Mouse (Mus musculus) liver, adult 2 months (tissue): ENCODE measurements around the gene Ccdc73. TPM values are rescaled to one million over a fixed set of nuclear protein-coding genes. Genes with fewer than 3 reads are reported as not detected.
"Not testable (repeated sequence)": the region's sequence is repeated elsewhere in the genome, so short reads cannot be mapped to it uniquely, and the experiment has no call there.

ENCODE experiments used
- DNase-seq: peaks from one replicate; pipeline ENCODE4 v3.0.0-alpha.2; 2011; ENCODE audit warnings: low read depth, low spot score; ENCODE audit errors: extremely low read depth
- H3K27ac ChIP-seq: fragments of 200-500 bp; replicated peaks from 2 replicates; pipeline ENCODE4 v1.5.1; 2012; ENCODE audit warnings: low read depth, mild to moderate bottlenecking, control low read depth, inconsistent platforms, low read length; ENCODE audit not compliant: insufficient read depth
- H3K27me3 ChIP-seq: fragments of 200-500 bp; 2 replicates; pipeline ENCODE4 v1.6.1; 2012; ENCODE audit warnings: mild to moderate bottlenecking, moderate library complexity, low read length, inconsistent platforms; ENCODE audit not compliant: control insufficient read depth, insufficient read depth
- H3K36me3 ChIP-seq: fragments of 200-500 bp; 2 replicates; pipeline ENCODE4 v1.6.1; 2012; ENCODE audit warnings: low read length, inconsistent platforms; ENCODE audit not compliant: control insufficient read depth, insufficient read depth
- H3K4me1 ChIP-seq: fragments of 200-500 bp; 2 replicates; pipeline ENCODE4 v1.6.1; 2011; ENCODE audit warnings: low read length; ENCODE audit not compliant: control insufficient read depth, insufficient read depth
- H3K4me3 ChIP-seq: fragments of 200-500 bp; 2 replicates; pipeline ENCODE4 v1.5.1; 2011; ENCODE audit warnings: low read depth, mild to moderate bottlenecking, control low read depth, low read length, moderate library complexity; ENCODE audit not compliant: insufficient read depth
- H3K79me2 ChIP-seq: fragments of 200-500 bp; 2 replicates; pipeline ENCODE4 v1.6.1; 2012; ENCODE audit warnings: inconsistent platforms, mild to moderate bottlenecking, low read length, moderate library complexity; ENCODE audit not compliant: control insufficient read depth, insufficient read depth
- H3K9ac ChIP-seq: fragments of 200-500 bp; 2 replicates; pipeline ENCODE4 v1.6.1; 2012; ENCODE audit warnings: low read depth, mild to moderate bottlenecking, control low read depth, inconsistent platforms, low read length
- CTCF ChIP-seq: fragments of 200-500 bp; IDR thresholded peaks from 2 replicates; pipeline ENCODE4 v1.5.1; 2011; ENCODE audit warnings: low read depth, low read length, control low read depth
- POLR2A ChIP-seq: fragments of 200-500 bp; IDR thresholded peaks from 2 replicates; pipeline ENCODE4 v1.6.1; 2011; ENCODE audit warnings: low read length, control low read depth; ENCODE audit not compliant: insufficient read depth; ENCODE audit errors: extremely low read depth
- WGBS: fragments of 180-500 bp; shearing (Covaris S2); methylation state at CpG from one replicate; pipeline ENCODE4 v1.1.7; 2018; 5-methylcytosine and 5-hydroxymethylcytosine counted together
- polyA plus RNA-seq: library from polyadenylated mRNA; depleted of rRNA; stranded (reverse); fragments of >200 nt; gene quantifications from 2 replicates; pipeline ENCODE4 v1.2.3, GENCODE M21; 2012; rRNA removed
- total RNA-seq: library from RNA; depleted of rRNA; stranded (reverse); fragments of >200 nt; gene quantifications from 2 replicates; pipeline ENCODE4 v1.2.3, GENCODE M21; 2014; rRNA removed

The Ccdc73 gene
- 3.1 and 4.9 TPM in 2 replicates for total RNA-seq
- polyA plus RNA-seq = 0.56 TPM in 1 of 2 replicates, not detected in the other

DNA sequence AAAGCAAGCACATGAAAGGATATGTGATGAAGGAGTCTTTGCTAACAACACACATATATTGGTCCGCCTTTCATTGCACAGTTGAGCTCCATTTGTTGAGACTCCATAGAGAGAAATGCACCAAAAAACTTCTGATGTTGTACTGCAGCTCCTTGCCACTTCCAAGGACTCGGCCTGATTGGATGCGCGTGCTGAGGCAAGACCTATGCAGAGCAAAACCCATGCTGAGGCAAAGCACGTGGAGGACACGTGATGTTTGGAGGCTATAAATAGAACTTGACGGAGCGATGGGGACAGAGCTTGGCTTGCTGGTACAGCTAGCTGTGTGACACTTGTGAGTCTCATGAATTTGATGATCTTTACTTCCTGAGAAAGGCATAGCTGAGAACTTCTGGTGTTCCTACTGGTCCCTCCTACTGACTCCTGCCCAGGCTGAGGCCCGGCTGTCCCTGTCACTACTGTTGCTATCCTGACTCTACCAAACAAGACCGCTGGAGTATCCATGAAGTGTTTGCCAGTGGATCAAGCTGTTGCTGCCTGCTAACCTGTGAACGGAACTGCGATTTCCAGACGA is at the start of gene Ccdc73:
Ccdc73 (plus strand) TSS at position 524 of the 574 bp plus-strand sequence.
- no peak for TF ChIP-seq CTCF
- TF ChIP-seq POLR2A = no peak
- Histone ChIP-seq H3K79me2 (no peaks in the 10 kb centered on the region), H3K4me1 (peaks cover 7% of the 10 kb centered on the region; the same call in 1 of the 2 replicates), H3K27ac (no peak within 1 kb of the TSS), H3K4me3 (no peak within 1 kb of the TSS), H3K9ac (no peak within 1 kb of the TSS), H3K27me3 (no peaks in the 10 kb centered on the region), H3K36me3 (no peaks in the 10 kb centered on the region)
- DNase-seq = no peak
- WGBS = 90% methylated on average over 13 of the region's 13 CpGs

DNA sequence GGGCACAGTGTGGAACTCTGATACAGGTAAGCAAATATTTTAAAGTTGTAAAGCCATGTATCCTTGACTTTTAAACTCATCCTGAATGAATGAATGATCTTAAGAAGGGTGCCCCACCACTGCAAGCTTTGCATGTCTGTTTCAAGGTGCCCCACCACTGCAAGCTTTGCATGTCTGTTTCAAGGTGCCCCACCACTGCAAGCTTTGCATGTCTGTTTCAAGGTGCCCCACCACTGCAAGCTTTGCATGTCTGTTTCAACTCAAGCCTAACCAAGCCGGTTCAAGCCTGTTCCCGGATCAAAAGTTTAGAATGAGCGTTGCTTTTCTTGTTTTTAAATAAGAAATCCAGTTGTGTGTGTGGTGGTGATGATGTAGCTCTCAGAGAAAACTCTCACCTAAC is 48.8 kb upstream of the Ccdc73 start:
- not testable (repeated sequence) for H3K79me2 ChIP-seq, H3K36me3 ChIP-seq, H3K27me3 ChIP-seq, H3K9ac ChIP-seq, H3K27ac ChIP-seq, H3K4me3 ChIP-seq, DNase-seq, H3K4me1 ChIP-seq
- WGBS = 95% methylated on average over 3 of the region's 3 CpGs

DNA sequence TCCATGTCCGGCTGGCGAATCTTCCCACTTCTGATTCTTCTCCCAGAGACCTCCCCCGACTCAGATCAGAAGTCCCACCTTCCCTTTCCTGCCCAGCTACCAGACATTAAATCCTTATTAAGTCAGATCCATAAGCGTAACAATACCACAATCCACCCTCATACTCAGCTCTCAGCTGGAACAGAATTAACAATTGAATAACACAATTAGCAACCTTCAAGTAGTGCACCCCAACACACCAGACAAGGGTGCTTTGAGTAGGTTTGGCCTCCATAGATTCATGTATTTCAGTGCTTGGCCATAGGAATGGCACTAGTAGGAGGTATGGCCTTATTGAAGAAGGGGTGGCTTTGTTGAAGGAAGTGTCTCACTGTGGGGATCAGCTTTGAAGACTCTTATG is 41.4 kb upstream of the Ccdc73 start:
- Histone ChIP-seq H3K36me3 (no peaks in the 10 kb centered on the region), H3K4me1 (no peaks in the 10 kb centered on the region), H3K79me2 (no peaks in the 10 kb centered on the region), H3K27me3 (no peaks in the 10 kb centered on the region), H3K9ac (no peak overlapping the region), H3K4me3 (no peak overlapping the region), H3K27ac (no peak overlapping the region)
- TF ChIP-seq CTCF (no peak), POLR2A (no peak)
- 92% methylated on average over 4 of the region's 4 CpGs for WGBS
- DNase-seq = no peak

DNA sequence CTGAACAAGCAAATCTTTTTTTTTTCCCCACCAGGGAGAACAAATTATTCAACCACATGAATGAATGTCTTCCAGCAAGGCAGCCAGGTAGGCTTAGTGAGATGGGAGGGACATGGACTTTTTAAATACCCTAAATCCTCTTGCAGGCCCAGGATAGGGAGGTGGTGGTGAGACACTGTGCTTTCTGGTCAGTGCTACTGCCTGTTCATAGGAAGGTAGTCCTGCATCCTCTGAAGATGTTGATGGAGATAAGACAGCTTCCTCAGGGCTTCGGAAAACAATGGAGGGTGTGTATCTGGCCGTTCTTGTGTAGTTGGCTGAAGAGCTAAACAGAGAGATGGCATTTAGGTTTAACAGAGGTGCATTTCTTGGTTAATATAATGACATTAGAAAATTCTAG is 35.1 kb upstream of the Ccdc73 start:
- WGBS = 84% methylated on average over 2 of the region's 2 CpGs
- no peaks in the 10 kb centered on the region for H3K4me1 ChIP-seq

DNA sequence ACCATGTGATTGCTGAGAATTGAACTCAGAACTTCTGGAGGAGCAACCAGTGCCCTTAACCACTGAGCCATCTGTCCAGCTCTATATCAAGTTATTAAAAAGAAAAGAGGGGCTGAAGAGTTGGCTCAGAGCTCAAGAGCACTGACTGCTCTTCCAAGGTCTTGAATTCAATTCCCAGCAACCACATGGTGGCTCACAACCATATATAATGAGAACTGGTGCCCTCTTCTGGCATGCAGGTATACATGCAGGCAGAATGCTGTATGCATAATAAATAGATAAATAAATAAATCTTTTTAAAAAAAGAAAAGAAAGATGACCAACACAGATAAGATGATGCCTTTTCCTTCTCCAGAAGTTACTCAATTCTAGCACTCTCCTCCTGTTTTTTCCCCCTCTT is 26.6 kb upstream of the Ccdc73 start:
- no peak for DNase-seq
- no peak for TF ChIP-seq CTCF
- no peak for TF ChIP-seq POLR2A
- H3K27ac ChIP-seq = no peak overlapping the region
- H3K27me3 ChIP-seq = no peaks in the 10 kb centered on the region
- no peaks in the 10 kb centered on the region for H3K36me3 ChIP-seq
- no peak overlapping the region for H3K4me3 ChIP-seq
- no peaks in the 10 kb centered on the region for H3K79me2 ChIP-seq
- H3K4me1 ChIP-seq = no peaks in the 10 kb centered on the region
- no peak overlapping the region for H3K9ac ChIP-seq

More for the DNA sequence above, 35.1 kb upstream of the Ccdc73 start:
- no peaks in the 10 kb centered on the region for H3K27me3 ChIP-seq
- DNase-seq = no peak
- H3K79me2 ChIP-seq = no peaks in the 10 kb centered on the region
- no peak overlapping the region for H3K27ac ChIP-seq
- H3K9ac ChIP-seq = no peak overlapping the region
- no peaks in the 10 kb centered on the region for H3K36me3 ChIP-seq
- TF ChIP-seq POLR2A = no peak
- TF ChIP-seq CTCF = no peak
- H3K4me3 ChIP-seq = no peak overlapping the region

DNA sequence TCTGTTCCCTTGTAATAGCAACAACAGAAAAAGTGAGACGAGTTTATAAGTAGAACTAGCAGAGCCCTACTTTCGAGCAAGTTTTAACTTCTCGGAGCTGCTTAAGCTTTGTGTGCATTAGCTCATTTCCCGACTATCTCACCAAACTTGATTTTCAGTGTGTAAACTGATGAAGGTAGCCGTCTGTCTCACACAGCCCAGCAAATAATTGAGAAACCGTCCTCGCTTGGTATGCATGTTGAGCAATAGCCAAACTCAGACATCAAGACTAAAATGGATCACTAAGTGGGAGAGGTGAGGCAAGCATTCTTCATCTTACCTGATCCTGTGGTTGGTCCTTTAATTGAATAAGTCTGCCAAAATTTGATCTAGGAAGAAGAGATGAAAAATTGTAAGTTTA is 25.9 kb upstream of the Ccdc73 start:
- DNase-seq = peak; percentile 13
- no peak overlapping the region for H3K4me3 ChIP-seq
- H3K27ac ChIP-seq = no peak overlapping the region
- no peaks in the 10 kb centered on the region for H3K27me3 ChIP-seq
- H3K4me1 ChIP-seq = no peaks in the 10 kb centered on the region
- TF ChIP-seq POLR2A (no peak), CTCF (no peak)
- H3K79me2 ChIP-seq = no peaks in the 10 kb centered on the region
- no peaks in the 10 kb centered on the region for H3K36me3 ChIP-seq
- 25% methylated on average over 7 of the region's 7 CpGs for WGBS
- no peak overlapping the region for H3K9ac ChIP-seq
